Mouse (Mus musculus): ENCODE data around the gene Parp1. TPM values are rescaled to one million over a fixed set of nuclear protein-coding genes. Genes with fewer than 3 reads are reported as not detected.
A peak's percentile ranks its signal among the peaks of the same experiment; 100 is the strongest.

Gene Parp1
- polyA plus RNA-seq, 1 experiment, result 64.4 TPM

- Histone ChIP-seq H3K79me3 (ENCODE audit: low read depth) (no peaks in the 10 kb centered on the region), H3K79me2 (ENCODE audit: control insufficient read depth, insufficient read depth) (no peaks in the 10 kb centered on the region), H3K4me3 (ENCODE audit: insufficient read depth, poor library complexity, severe bottlenecking) (no peak overlapping the region), H3K36me3 (ENCODE audit: control insufficient read depth, insufficient read depth) (no peaks in the 10 kb centered on the region), H3K27me3 (ENCODE audit: control insufficient read depth, insufficient read depth, insufficient read length) (peaks cover 17% of the 10 kb centered on the region), H3ac (ENCODE audit: control insufficient read depth, insufficient read length, low read depth) (no peak overlapping the region)
- no peak for TF ChIP-seq MYOG (IDR thresholded peaks at IDR 0.05; ENCODE audit: control insufficient read depth, extremely low read depth, insufficient read length)
- no peak for TF ChIP-seq CTCF (IDR thresholded peaks at IDR 0.05; ENCODE audit: control insufficient read depth, insufficient read depth, insufficient read length)
- TF ChIP-seq FOSL1 (IDR thresholded peaks at IDR 0.05; ENCODE audit: insufficient read depth, low read length, poor library complexity, severe bottlenecking), result no peak
- no peak for TF ChIP-seq MYOD1 (IDR thresholded peaks at IDR 0.05; ENCODE audit: control insufficient read depth, insufficient read length, low read depth)
- no peak for TF ChIP-seq MAX (IDR thresholded peaks at IDR 0.05)
- no peak for TF ChIP-seq CEBPB (IDR thresholded peaks at IDR 0.05; ENCODE audit: low read depth)
- no peak for TF ChIP-seq USF1 (IDR thresholded peaks at IDR 0.05; ENCODE audit: low read depth)
Observed at GRCm38 (mm10) chr1:180547751-180548669, 20.7 kb upstream of the Parp1 start.

GRCm38 (mm10) chr1:180549539-180550308 lies 19.0 kb upstream of the Parp1 start:
- H3K79me3 ChIP-seq (ENCODE audit: low read depth), result no peaks in the 10 kb centered on the region
- H3K27me3 ChIP-seq (ENCODE audit: control insufficient read depth, insufficient read depth, insufficient read length), result peaks cover 17% of the 10 kb centered on the region
- H3ac ChIP-seq (ENCODE audit: control insufficient read depth, insufficient read length, low read depth), result no peak overlapping the region
- H3K79me2 ChIP-seq (ENCODE audit: control insufficient read depth, insufficient read depth), result no peaks in the 10 kb centered on the region
- no peak overlapping the region for H3K4me3 ChIP-seq (ENCODE audit: insufficient read depth, poor library complexity, severe bottlenecking)
- TF ChIP-seq MYOG (IDR thresholded peaks at IDR 0.05; ENCODE audit: control insufficient read depth, extremely low read depth, insufficient read length) (no peak), MAX (IDR thresholded peaks at IDR 0.05) (no peak), MYOD1 (IDR thresholded peaks at IDR 0.05; ENCODE audit: control insufficient read depth, insufficient read length, low read depth) (no peak), CEBPB (IDR thresholded peaks at IDR 0.05; ENCODE audit: low read depth) (no peak), CTCF (IDR thresholded peaks at IDR 0.05; ENCODE audit: control insufficient read depth, insufficient read depth, insufficient read length) (no peak), USF1 (IDR thresholded peaks at IDR 0.05; ENCODE audit: low read depth) (no peak), FOSL1 (IDR thresholded peaks at IDR 0.05; ENCODE audit: insufficient read depth, low read length, poor library complexity, severe bottlenecking) (no peak)
- no peaks in the 10 kb centered on the region for H3K36me3 ChIP-seq (ENCODE audit: control insufficient read depth, insufficient read depth)

- Histone ChIP-seq H3K36me3 (ENCODE audit: control insufficient read depth, insufficient read depth) (no peaks in the 10 kb centered on the region), H3K27me3 (ENCODE audit: control insufficient read depth, insufficient read depth, insufficient read length) (peaks cover 17% of the 10 kb centered on the region), H3K79me2 (ENCODE audit: control insufficient read depth, insufficient read depth) (no peaks in the 10 kb centered on the region), H3K4me3 (ENCODE audit: insufficient read depth, poor library complexity, severe bottlenecking) (no peak overlapping the region), H3ac (ENCODE audit: control insufficient read depth, insufficient read length, low read depth) (no peak overlapping the region), H3K79me3 (ENCODE audit: low read depth) (no peaks in the 10 kb centered on the region)
- TF ChIP-seq MYOG (IDR thresholded peaks at IDR 0.05; ENCODE audit: control insufficient read depth, extremely low read depth, insufficient read length) (no peak), CTCF (IDR thresholded peaks at IDR 0.05; ENCODE audit: control insufficient read depth, insufficient read depth, insufficient read length) (peak; percentile 7)
Observed at GRCm38 (mm10) chr1:180550770-180551169, 18.0 kb upstream of the Parp1 start.

GRCm38 (mm10) chr1:180556899-180557298 lies 11.8 kb upstream of the Parp1 start:
- peaks cover 3% of the 10 kb centered on the region for H3K27me3 ChIP-seq (ENCODE audit: control insufficient read depth, insufficient read depth, insufficient read length)
- no peaks in the 10 kb centered on the region for H3K79me3 ChIP-seq (ENCODE audit: low read depth)
- H3ac ChIP-seq (ENCODE audit: control insufficient read depth, insufficient read length, low read depth), result no peak overlapping the region
- no peaks in the 10 kb centered on the region for H3K79me2 ChIP-seq (ENCODE audit: control insufficient read depth, insufficient read depth)
- no peaks in the 10 kb centered on the region for H3K36me3 ChIP-seq (ENCODE audit: control insufficient read depth, insufficient read depth)
- TF ChIP-seq FOSL1 (IDR thresholded peaks at IDR 0.05; ENCODE audit: insufficient read depth, low read length, poor library complexity, severe bottlenecking) (no peak), CEBPB (IDR thresholded peaks at IDR 0.05; ENCODE audit: low read depth) (peak; percentile 73)
- H3K4me3 ChIP-seq (ENCODE audit: insufficient read depth, poor library complexity, severe bottlenecking), result no peak overlapping the region

GRCm38 (mm10) chr1:180559454-180559853 lies 9.3 kb upstream of the Parp1 start:
- H3K79me2 ChIP-seq (ENCODE audit: control insufficient read depth, insufficient read depth), result no peaks in the 10 kb centered on the region
- TF ChIP-seq MYOD1 (IDR thresholded peaks at IDR 0.05; ENCODE audit: control insufficient read depth, insufficient read length, low read depth), result no peak
- TF ChIP-seq CTCF (IDR thresholded peaks at IDR 0.05; ENCODE audit: control insufficient read depth, insufficient read depth, insufficient read length), result no peak
- no peak for TF ChIP-seq MAX (IDR thresholded peaks at IDR 0.05)
- TF ChIP-seq USF1 (IDR thresholded peaks at IDR 0.05; ENCODE audit: low read depth), result no peak
- no peak for TF ChIP-seq CEBPB (IDR thresholded peaks at IDR 0.05; ENCODE audit: low read depth)
- no peak for TF ChIP-seq FOSL1 (IDR thresholded peaks at IDR 0.05; ENCODE audit: insufficient read depth, low read length, poor library complexity, severe bottlenecking)
- no peaks in the 10 kb centered on the region for H3K79me3 ChIP-seq (ENCODE audit: low read depth)
- no peak overlapping the region for H3ac ChIP-seq (ENCODE audit: control insufficient read depth, insufficient read length, low read depth)
- no peak overlapping the region for H3K4me3 ChIP-seq (ENCODE audit: insufficient read depth, poor library complexity, severe bottlenecking)
- H3K27me3 ChIP-seq (ENCODE audit: control insufficient read depth, insufficient read depth, insufficient read length), result peaks cover 7% of the 10 kb centered on the region
- no peaks in the 10 kb centered on the region for H3K36me3 ChIP-seq (ENCODE audit: control insufficient read depth, insufficient read depth)

Measured in C2C12 (cell line).